Mouse (Mus musculus): ENCODE data around the gene Zfp982.
"Not testable (repeated sequence)": the region's sequence is repeated elsewhere in the genome, so short reads cannot be mapped to it uniquely, and the experiment has no call there.

- not testable (repeated sequence) for TF ChIP-seq EP300, CTCF (IDR thresholded peaks at IDR 0.05; ENCODE audit: low read depth)
Measured at GRCm38 (mm10) chr4:147535916-147536315, 43.7 kb downstream of the Zfp982 start.
